Mouse (Mus musculus) lung, adult 2 months (tissue): ENCODE data around the gene Tex37.

Experiments used
- CTCF ChIP-seq: fragments of 200-500 bp; IDR thresholded peaks from 2 replicates; pipeline ENCODE4 v1.5.1; 2011; ENCODE audit warnings: mild to moderate bottlenecking, low read length, control low read depth; ENCODE audit not compliant: insufficient read depth
- POLR2A ChIP-seq: fragments of 200-500 bp; IDR thresholded peaks from 2 replicates; pipeline ENCODE4 v1.6.1; 2011; ENCODE audit warnings: low read depth, mild to moderate bottlenecking, control low read depth, low read length, borderline replicate concordance; ENCODE audit errors: extremely low read depth

- TF ChIP-seq POLR2A (no peak), CTCF (no peak)
Observed at GRCm38 (mm10) chr6:70955841-70956240, 37.1 kb upstream of the Tex37 start.
